Comparison of ENCODE assay signal across 8 mouse cellular contexts in the genomic region with DNA sequence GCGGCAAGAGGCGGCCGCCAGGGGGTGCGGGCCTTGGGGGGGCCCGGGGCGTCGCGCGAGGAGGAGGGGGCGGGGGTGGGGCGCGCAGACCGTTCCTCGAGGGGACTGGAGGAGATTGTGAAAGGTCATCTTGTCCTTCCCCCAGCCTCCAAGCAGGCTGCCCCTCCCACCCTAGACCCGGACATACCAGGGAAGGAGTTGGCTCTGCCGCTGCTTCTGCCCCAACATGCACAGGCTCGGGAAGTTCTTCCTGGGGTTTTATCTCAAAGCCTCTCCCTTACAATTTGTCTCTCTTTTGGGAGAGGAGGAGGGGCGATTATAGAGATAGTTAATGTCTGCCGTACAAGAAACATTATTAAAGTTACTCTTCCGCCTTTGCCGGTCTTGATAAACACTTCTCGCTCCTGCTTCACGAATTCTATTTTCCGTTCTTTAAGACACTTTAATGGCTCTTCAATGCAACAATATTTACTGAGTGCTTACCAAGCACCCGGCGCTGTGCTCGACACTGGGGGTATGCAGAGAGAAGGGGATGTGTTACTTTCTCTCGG. TPM values are rescaled to one million over a fixed set of nuclear protein-coding genes. Genes with fewer than 3 reads are reported as not detected.
A peak's percentile ranks its signal among the peaks of the same experiment; 100 is the strongest.
DNase-seq lines count a peak whose midpoint lies in the region; ATAC-seq lines count a peak whose summit lies in the region.

No protein-coding gene starts in this region.

- peaks cover 40% of the 10 kb centered on the region for H3K4me1 ChIP-seq in intestine, embryonic 15.5 days (replicated peaks)
- peaks cover 59% of the 10 kb centered on the region for H3K4me1 ChIP-seq in neural tube, embryonic 14.5 days (ENCODE audit: control insufficient read depth, insufficient read depth, low read length)

- peak overlapping the region; percentile 75 for H3K9ac ChIP-seq in intestine, embryonic 15.5 days
- H3K9ac ChIP-seq in neural tube, embryonic 14.5 days (replicated peaks; ENCODE audit: low read depth, low read length), result peak overlapping the region; percentile 95

- under 1% methylated on average over 18 of the region's 28 CpGs for WGBS in intestine, embryonic 15.5 days
- under 1% methylated on average over 14 of the region's 28 CpGs for WGBS in neural tube, embryonic 14.5 days

- H3K27ac ChIP-seq in intestine, embryonic 15.5 days, result peak overlapping the region; percentile 93
- peak overlapping the region; percentile 96 for H3K27ac ChIP-seq in neural tube, embryonic 14.5 days (ENCODE audit: low read depth, low read length)

- H3K36me3 ChIP-seq in intestine, embryonic 15.5 days, result no peaks in the 10 kb centered on the region
- H3K36me3 ChIP-seq in neural tube, embryonic 14.5 days (ENCODE audit: control insufficient read depth, insufficient read depth, low read length), result no peaks in the 10 kb centered on the region

- H3K4me3 ChIP-seq in intestine, embryonic 15.5 days (replicated peaks), result peak overlapping the region; percentile 69
- peak overlapping the region; percentile 58 for H3K4me3 ChIP-seq in neural tube, embryonic 14.5 days (ENCODE audit: low read depth, low read length)

- peak overlapping the region; percentile 74 for H3K4me2 ChIP-seq in intestine, embryonic 15.5 days (replicated peaks)
- H3K4me2 ChIP-seq in neural tube, embryonic 14.5 days (ENCODE audit: low read depth, low read length), result peak overlapping the region; percentile 68

- peak; percentile 65 for DNase-seq in ovary, postnatal 36 days (ENCODE audit: low spot score)
- no peak for DNase-seq in ovary, postnatal 14 days (ENCODE audit: low spot score)
- DNase-seq in c-Kit-positive CD71-positive TER-119-positive erythroid progenitor cells, embryonic 14.5 days (ENCODE audit: low spot score), result peak; percentile 45
- DNase-seq in gastrocnemius, postnatal 10 days, result peak; percentile 50
- peak; percentile 55 to 66 for DNase-seq in lung, adult 18-20 months

- peak; percentile 51 for ATAC-seq in intestine, embryonic 15.5 days
- peak; percentile 12; the same call in 1 of the 2 replicates for ATAC-seq in neural tube, embryonic 14.5 days (ENCODE audit: low read depth)
- ATAC-seq in monocyte, adult 5-6 weeks (replicated peaks; ENCODE audit: insufficient number of reproducible peaks, low FRiP score, low TSS enrichment, poor library complexity, severe bottlenecking), result no peak

- H3K9me3 ChIP-seq in intestine, embryonic 15.5 days, result no peaks in the 10 kb centered on the region
- H3K9me3 ChIP-seq in neural tube, embryonic 14.5 days (ENCODE audit: control insufficient read depth, low read length), result no peaks in the 10 kb centered on the region

- no peaks in the 10 kb centered on the region for H3K27me3 ChIP-seq in intestine, embryonic 15.5 days (replicated peaks)
- no peaks in the 10 kb centered on the region for H3K27me3 ChIP-seq in neural tube, embryonic 14.5 days (ENCODE audit: control insufficient read depth, insufficient read depth, low read length)

RNA-seq across cellular contexts. Expression of gene Tmem253, which starts 0.6 kb away (rescaled TPM):
- total RNA-seq in gastrocnemius, postnatal 10 days (2021), result 1 to 10 TPM in 1 of 2 experiments, under 1 TPM in 1; 0.85 to 1.0 TPM
- 50.1 and 60.0 TPM in 2 replicates for polyA plus RNA-seq in intestine, embryonic 15.5 days (2015; fragmentation: Nextera tagmentation; extraction: Ambion mirVana)
- polyA plus RNA-seq in neural tube, embryonic 14.5 days (2014; fragmentation: Nextera tagmentation; extraction: Ambion mirVana), result 0.47 and 0.66 TPM in 2 replicates
- 0.97 TPM in 1 of 3 replicates, not detected in the others for total RNA-seq in monocyte, adult 5-6 weeks (2017)

RNA-seq across cellular contexts. Expression of gene Zfp219, which starts 5.7 kb away (rescaled TPM):
- total RNA-seq in gastrocnemius, postnatal 10 days (2021), result 10 to 100 TPM; 17.6 to 23.1 TPM
- polyA plus RNA-seq in intestine, embryonic 15.5 days (2015; fragmentation: Nextera tagmentation; extraction: Ambion mirVana), result 29.7 and 29.8 TPM in 2 replicates
- 24.1 and 27.4 TPM in 2 replicates for polyA plus RNA-seq in neural tube, embryonic 14.5 days (2014; fragmentation: Nextera tagmentation; extraction: Ambion mirVana)
- total RNA-seq in monocyte, adult 5-6 weeks (2017), result 7.1 to 11.0 TPM (median 8.5 TPM) in 3 replicates

RNA-seq across cellular contexts. Expression of gene Olfr221, which starts 27.4 kb away (rescaled TPM):
- not detected for total RNA-seq in gastrocnemius, postnatal 10 days (2021)
- not detected in 2 replicates for polyA plus RNA-seq in intestine, embryonic 15.5 days (2015; fragmentation: Nextera tagmentation; extraction: Ambion mirVana)
- polyA plus RNA-seq in neural tube, embryonic 14.5 days (2014; fragmentation: Nextera tagmentation; extraction: Ambion mirVana), result not detected in 2 replicates
- not detected in 3 replicates for total RNA-seq in monocyte, adult 5-6 weeks (2017)

RNA-seq across cellular contexts. Expression of gene Arhgef40, which starts 30.3 kb away (rescaled TPM):
- total RNA-seq in gastrocnemius, postnatal 10 days (2021), result 10 to 100 TPM; 40.7 to 55.7 TPM
- polyA plus RNA-seq in intestine, embryonic 15.5 days (2015; fragmentation: Nextera tagmentation; extraction: Ambion mirVana), result 64.4 and 65.9 TPM in 2 replicates
- 66.5 and 73.8 TPM in 2 replicates for polyA plus RNA-seq in neural tube, embryonic 14.5 days (2014; fragmentation: Nextera tagmentation; extraction: Ambion mirVana)
- 2.5 to 9.0 TPM (median 3.2 TPM) in 3 replicates for total RNA-seq in monocyte, adult 5-6 weeks (2017)
